Mouse (Mus musculus) right cerebral cortex, postnatal 25 days (tissue): ENCODE measurements around the gene Mrap.

ENCODE experiments used
- DNase-seq: peaks from one replicate; pipeline ENCODE4 v3.0.0; 2022

Mrap gene

DNA sequence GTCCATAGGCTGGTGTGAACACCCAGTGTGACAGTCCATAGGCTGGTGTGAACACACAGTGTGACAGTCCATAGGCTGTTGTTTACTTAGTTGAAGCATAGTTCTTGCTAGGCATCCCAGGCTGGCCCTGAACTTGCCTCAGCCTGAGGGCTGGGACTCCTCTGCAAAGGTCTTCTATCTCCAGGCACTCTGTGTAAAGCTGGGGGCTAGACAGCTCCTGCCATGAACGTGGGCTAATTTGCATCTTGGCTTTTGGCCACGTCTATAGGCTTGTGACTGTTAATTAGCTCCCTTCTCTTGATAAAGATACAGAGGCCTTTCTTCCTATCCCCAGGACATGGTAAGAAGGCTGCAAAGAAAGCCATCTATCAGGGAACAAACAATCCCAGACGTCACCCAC, 21.3 kb downstream of the Mrap start:
- DNase-seq, result no peak

DNA sequence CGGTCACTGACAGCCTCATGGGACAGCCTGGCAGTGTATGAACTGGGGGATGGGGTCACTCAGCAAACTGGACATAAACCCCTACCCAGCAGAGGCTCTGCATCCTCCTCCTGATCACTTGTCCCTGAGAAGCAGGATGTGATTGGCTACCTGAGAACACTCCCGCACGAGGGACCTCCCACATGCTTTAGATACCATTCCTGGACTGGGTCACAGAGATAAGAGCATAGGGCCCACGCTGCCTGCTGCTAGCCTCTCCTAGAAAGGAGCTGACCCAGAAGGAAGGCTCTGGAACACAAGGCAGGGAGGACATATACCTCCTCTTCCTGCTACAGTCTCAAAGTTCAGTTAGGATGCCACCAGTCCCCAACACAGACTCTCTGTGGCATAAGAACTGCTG, 22.5 kb downstream of the Mrap start:
- no peak for DNase-seq

DNA sequence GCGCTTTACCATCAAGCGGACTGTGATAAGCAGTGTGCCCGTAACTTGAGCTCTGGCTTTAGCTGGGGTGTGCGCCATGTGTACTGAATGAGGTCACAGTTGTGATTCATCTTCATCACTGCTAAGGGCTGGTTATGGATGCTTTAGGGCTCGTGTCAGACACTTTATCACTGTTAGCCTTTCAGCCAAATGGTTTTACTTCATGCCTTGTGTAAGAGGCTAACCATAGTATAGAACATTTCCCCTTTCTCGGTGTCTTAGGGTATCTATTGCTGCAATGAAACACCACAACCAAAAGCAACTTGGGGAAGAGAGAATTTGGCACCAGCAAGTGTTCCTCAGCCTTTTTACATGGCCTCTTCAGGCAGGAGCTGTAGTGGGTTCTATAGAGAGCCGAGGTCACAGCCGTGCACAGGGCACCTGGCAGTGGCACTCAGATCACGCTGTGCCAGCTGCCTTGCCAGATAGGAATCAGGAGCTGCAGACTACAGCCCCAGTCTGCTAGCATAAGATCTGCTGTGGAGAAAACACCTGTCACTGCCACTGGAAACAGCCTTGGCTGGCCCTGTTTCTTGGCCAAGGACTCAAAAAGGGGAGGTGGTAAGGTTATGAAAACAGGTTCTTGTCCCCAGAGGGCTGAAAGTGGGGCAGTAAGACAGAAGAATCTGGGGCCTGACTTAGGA, 27.3 kb downstream of the Mrap start:
- DNase-seq, result no peak

DNA sequence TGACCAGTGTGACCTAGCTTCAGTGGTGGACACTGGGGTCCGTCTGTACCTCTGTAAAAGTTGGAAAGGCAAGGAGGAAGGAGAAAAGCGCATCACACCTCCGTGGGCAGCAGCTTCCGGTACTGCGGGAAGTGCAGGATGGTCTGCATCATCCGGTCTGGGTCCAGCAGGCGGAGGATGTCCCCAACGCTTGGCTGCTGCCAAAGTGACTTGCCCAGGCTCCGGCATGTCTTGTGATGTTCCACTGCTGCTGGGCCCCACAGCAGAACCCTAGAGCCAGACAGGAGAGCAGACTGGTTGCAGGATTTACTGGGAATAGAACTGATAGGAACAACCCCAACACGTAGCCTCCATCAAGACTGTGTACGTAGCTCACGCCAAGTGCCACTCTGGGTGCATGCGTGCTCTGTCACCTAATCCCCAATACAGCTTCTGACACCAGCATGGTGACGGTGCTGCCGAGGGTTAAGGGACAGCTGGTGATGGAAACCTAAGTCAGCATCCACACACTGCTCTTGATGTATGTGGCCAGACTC, 29.0 kb downstream of the Mrap start:
- no peak for DNase-seq

DNA sequence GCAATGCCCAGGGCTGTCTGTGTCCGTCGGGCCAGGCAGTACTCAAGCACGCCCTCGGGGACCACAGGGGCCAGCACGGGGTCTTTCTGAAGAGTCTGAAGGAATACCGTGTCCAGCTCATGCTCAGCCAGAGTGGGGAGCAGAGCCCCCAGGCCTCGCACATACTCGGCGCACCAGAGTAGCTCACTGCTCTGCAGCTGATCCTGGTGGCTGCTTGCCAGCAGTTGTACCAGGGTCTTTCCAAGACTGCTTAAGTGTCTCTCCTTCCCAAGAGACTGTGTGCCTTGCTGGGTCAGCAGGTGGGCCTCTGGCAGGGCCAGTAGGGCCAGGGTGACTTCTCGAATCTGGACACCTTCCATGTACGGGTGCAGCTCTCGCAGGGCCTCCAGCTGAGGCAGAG, 36.2 kb downstream of the Mrap start:
- no peak for DNase-seq

DNA sequence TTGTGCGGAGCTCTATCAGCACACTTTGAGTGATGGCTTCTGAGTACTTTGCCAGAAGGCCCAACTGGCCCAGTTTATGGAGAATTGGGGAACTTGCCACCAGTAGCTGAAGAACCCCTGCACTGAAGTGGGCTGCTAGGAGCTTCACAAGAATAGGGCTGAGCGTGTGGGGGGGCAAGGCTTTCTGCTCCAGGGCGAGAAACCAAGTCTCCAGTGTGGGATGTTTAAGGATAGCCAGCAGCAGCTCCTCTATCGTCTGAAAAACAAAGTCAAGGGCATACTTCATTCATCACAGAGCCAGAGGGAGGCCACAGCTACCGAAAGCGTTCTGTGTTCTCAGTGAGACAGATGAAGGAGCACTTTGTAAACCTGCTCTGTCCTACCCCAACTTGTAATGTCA, 36.6 kb downstream of the Mrap start:
- no peak for DNase-seq

DNA sequence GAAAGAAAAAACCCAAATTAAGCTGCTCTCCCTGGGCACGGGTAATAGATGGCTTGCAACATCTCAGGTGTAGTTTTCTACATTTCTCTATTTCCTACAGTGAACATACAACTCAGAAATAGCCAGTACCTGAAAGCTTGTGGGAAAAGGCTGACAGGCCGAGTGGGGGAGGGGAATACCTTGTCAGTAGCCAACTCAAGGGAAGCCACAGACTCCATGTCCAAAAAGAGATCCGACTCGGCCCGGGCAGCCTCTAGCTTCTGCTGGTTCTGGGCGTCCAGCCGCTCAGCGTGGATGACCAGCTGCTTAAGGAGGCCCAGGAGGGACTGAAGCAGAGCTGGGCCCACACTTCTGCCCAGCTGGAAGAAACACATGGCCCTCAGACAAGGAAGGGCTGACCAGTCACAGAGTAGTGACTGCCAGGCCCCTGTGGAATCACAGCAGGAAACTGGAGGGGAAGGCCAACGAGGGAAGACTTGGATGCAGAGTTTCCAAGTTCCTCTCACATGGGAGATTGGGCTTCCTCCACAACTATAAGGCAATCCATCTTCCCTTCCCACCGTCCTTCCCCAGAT, 38.0 kb downstream of the Mrap start:
- DNase-seq, result no peak

DNA sequence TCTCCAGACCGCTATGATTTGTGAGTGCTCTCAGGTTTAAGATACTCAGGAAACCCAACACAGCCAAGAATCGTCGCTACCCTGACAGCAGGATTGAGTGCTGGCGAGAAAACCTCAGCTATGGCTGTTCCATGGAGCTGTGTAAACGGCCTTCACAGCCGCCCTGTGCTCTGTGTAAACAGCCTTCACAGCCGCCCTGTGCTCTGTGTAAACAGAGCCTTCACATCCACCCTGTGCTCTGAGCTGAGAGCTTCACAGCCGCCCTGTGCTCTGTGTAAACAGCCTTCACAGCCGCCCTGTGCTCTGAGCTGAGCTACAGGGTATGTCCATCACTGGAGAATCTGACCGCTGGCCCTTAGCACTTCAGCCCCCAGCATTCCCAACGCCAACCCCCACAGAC, 41.8 kb downstream of the Mrap start:
- DNase-seq, result no peak

DNA sequence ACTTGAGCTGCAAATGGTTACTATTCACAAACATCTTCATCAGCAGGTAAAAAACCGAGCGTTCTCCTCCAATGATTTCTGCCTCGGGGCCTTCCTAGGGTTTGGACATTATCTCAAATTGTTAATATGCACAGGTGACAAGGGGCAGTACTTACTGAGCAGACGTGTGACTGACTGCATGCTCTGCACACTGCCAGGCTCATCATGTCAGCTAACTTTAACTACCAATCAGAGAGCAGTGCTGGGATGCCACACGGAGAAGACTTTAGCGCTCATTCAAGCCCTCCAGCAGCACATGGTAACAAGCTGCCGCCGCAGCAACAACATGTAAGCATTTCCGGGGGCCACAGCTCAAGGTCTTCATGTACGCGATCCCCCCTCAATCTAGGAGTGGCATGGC, 45.3 kb downstream of the Mrap start:
- no peak for DNase-seq

DNA sequence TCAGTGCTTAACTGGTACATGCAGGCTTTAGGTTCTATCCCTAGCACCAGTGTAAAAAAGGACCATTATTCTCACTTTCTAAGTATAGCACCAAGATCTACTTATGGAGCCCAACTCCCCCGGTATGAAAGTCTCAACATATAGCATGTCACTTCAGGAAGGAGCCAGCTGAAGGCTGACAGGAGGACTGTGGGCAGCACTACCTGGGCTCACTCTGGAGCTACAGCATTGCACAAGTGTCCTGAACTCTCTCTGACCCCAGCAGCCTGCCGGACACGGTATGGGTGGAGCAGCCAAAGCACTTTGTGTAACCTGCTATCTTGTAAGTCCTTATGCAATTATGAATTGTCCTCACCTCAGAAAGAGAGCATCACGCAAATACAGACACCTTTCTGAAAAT, 47.2 kb downstream of the Mrap start:
- DNase-seq, result no peak

DNA sequence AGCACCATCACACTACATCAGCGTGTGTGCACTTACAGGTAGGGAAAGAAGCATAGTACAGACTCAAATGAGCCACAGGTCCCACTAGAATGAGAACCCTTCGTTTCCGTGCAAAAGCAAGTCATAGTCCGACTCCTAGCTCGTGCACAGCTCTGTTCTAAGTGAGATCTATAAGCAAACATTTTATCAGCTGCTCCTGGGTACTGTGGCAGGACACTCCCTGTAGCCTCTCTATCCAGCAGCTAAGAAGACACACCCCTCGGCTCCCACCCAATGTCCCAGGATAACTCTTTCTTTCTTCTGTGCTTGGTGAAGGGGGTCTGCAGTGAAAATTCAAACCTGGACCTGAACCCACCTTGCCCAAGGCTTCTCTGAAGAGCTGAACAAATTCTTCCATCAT, 50.6 kb downstream of the Mrap start:
- DNase-seq, result no peak

DNA sequence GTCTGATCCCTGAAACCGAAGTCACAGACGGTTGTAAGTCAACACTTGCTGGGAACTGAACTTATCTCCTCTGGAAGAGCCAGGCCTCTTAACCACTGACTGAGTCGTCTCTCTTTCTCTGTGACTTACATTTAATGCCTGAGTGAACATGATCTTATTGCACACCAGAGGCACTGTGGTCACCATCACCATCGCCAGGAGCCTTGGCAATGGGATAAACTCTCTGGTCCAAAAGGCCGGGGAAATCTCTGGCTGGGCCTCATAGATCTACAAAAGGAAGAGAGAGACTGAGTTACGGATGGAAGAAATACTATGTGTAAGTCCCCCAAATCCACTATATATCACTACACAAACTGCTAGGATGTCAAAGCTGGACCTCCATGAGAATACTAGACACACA, 52.9 kb downstream of the Mrap start:
- DNase-seq, result no peak

DNA sequence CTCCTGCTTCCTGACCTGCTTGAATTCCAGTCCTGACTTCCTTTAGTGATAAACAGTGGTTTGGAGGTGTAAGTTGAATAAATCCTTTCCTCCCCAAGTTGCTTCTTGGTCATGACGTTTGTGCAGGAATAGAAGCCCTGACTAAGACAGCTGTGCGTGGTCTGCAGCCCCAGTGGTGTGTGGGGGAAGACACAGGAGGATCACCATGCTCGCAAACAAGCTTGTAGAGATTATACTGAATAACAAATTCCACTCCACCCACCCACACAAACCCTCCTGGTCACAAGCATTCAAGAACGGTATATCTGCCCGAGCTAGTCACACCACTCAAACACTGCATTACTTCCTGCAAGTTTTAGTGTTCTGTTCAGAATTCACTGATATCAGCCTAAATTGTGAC, 54.1 kb downstream of the Mrap start:
- no peak for DNase-seq

DNA sequence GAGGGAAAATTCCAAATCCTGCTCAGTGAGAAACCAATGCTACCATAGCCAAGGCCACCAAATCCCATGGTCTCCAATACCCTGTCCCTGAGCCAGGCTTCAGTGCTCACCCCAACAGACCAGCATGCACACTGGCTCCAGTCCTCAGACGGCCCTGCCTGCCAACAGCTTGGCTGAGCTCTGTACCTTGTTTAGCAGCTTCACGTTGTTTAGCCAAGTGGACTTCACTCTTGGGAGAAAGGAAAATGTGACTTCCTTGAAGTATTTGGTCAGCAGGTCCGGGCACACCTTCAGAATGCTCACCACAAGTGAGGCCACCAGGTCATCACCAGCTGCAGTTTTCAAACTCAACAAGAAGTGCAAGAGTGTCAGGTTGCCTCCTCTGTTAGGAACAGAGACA, 54.5 kb downstream of the Mrap start:
- no peak for DNase-seq

DNA sequence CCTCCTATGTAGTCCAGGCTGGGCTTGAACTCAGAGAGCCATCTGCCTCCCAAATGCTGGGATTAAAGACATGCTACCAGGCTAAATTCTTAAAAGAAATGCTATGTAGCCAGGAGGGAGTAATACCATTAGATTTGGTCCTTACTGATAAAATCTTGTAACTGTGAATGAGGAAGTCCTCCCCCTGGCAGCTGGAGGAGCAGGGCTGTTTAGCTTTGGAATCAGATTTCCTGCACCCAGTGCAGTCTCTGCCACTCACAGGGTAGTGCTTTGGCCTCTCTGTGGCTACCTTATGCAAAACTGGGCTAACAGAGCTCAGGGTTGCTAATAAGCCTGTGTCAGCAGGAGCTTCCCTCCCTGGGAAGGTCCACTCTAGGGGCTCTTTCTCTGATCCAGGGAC, 56.7 kb downstream of the Mrap start:
- no peak for DNase-seq

DNA sequence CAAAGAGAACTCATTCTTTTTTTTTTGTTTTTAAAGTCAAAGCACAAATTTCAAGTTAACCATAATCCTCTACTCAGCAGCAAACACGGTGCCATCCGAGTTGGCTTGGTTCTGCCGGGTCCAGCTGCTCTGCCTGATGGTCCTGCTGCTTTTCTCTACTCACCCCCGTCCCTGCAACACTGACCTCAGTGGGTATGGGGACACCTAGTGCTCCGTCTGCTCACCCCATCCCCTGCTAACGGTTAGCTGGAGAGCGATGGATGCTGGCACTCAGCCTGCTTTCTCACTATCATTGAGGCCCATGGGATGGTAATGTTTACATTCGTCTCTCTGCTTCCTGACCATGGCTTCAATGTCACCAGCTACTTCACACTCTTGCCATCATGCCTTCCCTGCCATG, 60.4 kb downstream of the Mrap start:
- DNase-seq, result no peak

DNA sequence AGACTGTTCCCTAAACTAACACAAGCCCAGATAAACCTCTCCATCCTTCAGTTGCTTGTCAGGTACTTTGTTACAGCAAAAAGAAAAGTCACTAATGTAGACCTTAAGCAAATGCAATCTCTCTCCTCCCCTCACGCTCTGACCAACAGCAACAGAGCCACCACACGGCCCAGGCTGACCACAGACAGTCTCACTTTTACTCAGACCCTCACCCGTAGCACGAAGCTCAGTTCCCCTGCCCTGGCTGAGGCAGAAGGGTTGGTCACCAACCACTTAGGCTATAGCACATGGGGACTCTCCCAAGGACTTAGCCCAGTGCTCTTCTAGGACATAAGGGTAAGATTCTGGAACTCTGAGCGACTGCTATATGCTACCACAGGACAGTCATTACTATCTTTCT, 60.8 kb downstream of the Mrap start:
- no peak for DNase-seq
